Mouse (Mus musculus) CD4-positive naive resting alpha-beta T cell, adult 76 days (primary cell): ENCODE data around the gene U2surp. TPM values are rescaled to one million over a fixed set of nuclear protein-coding genes. Genes with fewer than 3 reads are reported as not detected.

Experiments
- total RNA-seq: library from RNA; stranded (reverse); gene quantifications from one replicate; pipeline ENCODE4 v1.2.4, GENCODE M21; 2023

Gene U2surp
- total RNA-seq = 119 TPM

DNA sequence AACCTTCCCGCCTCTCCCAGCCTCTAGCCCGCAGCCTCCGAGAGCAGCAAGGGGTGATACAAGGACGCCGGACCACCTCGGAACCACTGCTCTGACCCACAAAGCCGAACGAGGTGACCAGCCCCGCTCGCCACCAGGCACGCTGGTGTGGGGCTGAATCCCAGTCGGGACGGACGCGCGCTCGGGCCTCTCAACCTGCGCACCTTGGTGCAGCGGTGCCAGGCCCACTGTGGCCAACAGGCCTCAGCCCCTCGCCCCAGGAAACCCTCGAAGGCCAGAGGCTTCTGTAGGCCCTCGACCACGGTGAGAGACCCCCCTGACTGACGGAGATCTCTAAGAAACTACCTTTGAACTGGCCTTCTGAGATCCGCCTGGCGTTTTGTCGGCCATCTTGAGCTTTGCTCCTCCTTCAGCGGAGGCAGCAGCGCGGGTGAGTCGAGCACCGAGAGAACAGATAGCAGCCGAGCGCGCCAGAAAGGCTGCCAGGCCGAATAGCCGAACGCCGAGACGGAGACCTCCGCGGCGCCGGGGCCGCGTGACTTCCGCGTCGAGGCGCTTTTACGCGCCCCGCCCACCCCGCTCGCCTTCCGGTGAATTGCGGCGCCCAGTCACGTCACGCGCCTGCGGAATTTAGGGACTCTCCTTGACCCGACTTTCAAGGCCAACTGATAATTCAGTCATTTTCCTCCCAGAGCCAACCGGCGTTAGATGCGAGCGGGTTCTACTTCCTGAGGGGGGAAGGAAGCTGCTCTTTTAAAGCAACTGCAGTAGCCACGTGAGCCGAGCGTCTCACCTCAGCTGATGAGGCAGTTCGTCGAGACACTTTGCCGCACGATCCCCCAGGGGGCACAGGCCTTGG is at the start of gene U2surp:
Gene U2surp (minus strand): TSS at position 525 of the 859 bp plus-strand sequence.

DNA sequence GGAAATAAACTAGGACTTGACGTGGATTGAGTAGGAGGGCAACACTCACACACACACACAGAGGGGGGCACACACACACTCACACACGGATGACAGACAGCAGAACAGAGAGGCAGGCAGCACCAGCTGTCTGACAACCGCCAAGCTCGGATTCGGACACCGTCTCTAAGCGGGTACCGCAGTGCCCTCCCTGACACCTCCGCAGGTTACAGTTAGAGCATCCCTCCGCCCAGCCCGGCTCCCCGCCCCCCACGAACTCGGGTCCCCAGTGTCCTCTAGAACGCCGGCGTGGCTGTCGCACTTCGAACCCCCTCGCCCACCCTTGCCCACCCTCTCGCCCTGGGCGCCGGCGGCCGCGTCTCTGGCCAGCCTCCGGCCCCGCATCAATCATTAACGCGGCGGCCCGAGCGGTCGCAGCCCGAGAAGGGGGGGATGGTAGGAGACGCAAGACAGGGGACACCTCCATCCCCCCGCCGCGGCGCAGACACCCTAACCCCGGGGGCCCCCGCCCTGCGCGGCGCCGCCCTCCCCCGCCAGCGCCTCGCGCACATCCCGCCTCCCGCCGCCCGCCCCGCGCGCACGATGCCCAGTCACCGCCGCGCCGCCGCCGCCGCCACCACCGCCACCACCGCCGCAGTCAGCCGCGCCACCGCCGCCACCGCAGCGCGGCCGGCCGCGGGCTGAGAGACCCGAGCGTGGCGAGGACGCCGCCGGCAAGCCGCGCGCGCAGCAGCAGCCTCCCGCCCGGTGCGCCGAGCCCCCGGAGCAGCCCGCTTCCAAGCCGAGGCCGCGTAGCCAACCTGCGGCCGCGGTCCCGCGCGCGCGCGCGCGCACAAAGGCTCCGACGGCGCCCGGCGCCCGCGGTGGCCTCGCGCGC is 47.5 kb upstream of the U2surp start, which contains the start of gene Paqr9:
Gene Paqr9 (plus strand): TSS at position 599 of the 877 bp plus-strand sequence.

Other genes with a start within 250 kb of the U2surp start
- gene Chst2, start 105.3 kb downstream of the U2surp start, total RNA-seq = 1.7 TPM
- gene Paqr9, start 47.7 kb upstream of the U2surp start, total RNA-seq = 0.76 TPM
- gene Pcolce2, start 125.6 kb upstream of the U2surp start, total RNA-seq = 0.32 TPM
- 0.56 TPM for gene Trpc1, start 238.4 kb upstream of the U2surp start, total RNA-seq